ENCODE assay signal across 8 mouse cellular contexts in the genomic region with DNA sequence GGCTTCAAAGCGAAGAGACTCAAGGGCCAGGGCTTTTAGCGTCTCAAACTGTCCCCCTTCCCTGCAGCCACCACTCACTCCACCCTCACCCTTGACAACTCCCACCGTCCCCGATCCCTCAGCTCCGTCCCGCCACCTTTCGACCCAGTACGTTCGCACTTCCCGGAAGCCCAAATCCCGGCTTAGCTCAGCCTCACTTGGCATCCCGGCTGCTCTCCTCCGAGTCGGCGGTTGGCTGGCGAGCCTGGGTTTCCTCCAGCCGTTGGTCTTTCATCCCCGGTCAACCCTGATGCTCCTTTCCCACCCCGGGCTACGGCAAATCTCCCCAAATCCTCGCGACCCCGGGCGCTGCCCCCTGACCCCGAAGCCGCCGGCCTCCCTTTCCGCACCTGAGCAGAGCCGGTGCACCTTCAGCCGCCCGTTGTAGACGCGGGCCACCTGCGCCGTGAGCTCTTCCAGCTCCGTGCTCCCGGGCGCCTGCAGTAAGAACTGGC. TPM values are rescaled to one million over a fixed set of nuclear protein-coding genes. Genes with fewer than 3 reads are reported as not detected.
A peak's percentile ranks its signal among the peaks of the same experiment; 100 is the strongest.
DNase-seq lines count a peak whose midpoint lies in the region; ATAC-seq and TF ChIP-seq lines count a peak whose summit lies in the region.

No protein-coding gene starts in this region.

- H3K9ac ChIP-seq in forebrain, embryonic 16.5 days (replicated peaks; ENCODE audit: low read depth, low read length) = peak overlapping the region; percentile 84
- peak overlapping the region; percentile 90 for H3K9ac ChIP-seq in hindbrain, embryonic 13.5 days
- peak overlapping the region; percentile 64 for H3K9ac ChIP-seq in limb, embryonic 12.5 days (replicated peaks)
- peak overlapping the region; percentile 68 for H3K9ac ChIP-seq in stomach, embryonic 15.5 days

- H3K36me3 ChIP-seq in spleen, adult 2 months (ENCODE audit: control insufficient read depth, insufficient read depth, low read length) = peaks cover 3% of the 10 kb centered on the region
- H3K36me3 ChIP-seq in forebrain, embryonic 16.5 days (ENCODE audit: control insufficient read depth, insufficient read depth) = peaks cover 9% of the 10 kb centered on the region
- H3K36me3 ChIP-seq in hindbrain, embryonic 13.5 days = peaks cover 28% of the 10 kb centered on the region
- peaks cover 17% of the 10 kb centered on the region for H3K36me3 ChIP-seq in limb, embryonic 12.5 days
- peaks cover 28% of the 10 kb centered on the region for H3K36me3 ChIP-seq in midbrain, embryonic 10.5 days
- no peaks in the 10 kb centered on the region for H3K36me3 ChIP-seq in stomach, embryonic 15.5 days

- H3K27ac ChIP-seq in spleen, adult 2 months (ENCODE audit: insufficient read depth, low read length) = peak overlapping the region; percentile 66
- peak overlapping the region; percentile 33 for H3K27ac ChIP-seq in bone marrow macrophage, adult 2 months (ENCODE audit: insufficient read depth, low read depth, low read length)
- peak overlapping the region; percentile 85 for H3K27ac ChIP-seq in forebrain, embryonic 16.5 days (ENCODE audit: low read length)
- H3K27ac ChIP-seq in hindbrain, embryonic 13.5 days = peak overlapping the region; percentile 92
- peak overlapping the region; percentile 85 for H3K27ac ChIP-seq in limb, embryonic 12.5 days
- H3K27ac ChIP-seq in midbrain, embryonic 10.5 days (replicated peaks) = peak overlapping the region; percentile 93
- H3K27ac ChIP-seq in stomach, embryonic 15.5 days = peak overlapping the region; percentile 85

- no peak for DNase-seq in spleen, adult 2 months (ENCODE audit: low read depth in 1 of 2, low spot score in 2 of 2)
- no peak for DNase-seq in spleen, postnatal 10 days (ENCODE audit: low spot score in 2 of 2)
- peak; percentile 75 for DNase-seq in midbrain, embryonic 10.5 days (ENCODE audit: low spot score)

- TF ChIP-seq POLR2A in spleen, adult 2 months (IDR thresholded peaks at IDR 0.05; ENCODE audit: low read depth, low read length) = no peak
- TF ChIP-seq POLR2A in bone marrow macrophage, adult 2 months (IDR thresholded peaks at IDR 0.05; ENCODE audit: borderline replicate concordance, low read depth, low read length) = no peak

- no peaks in the 10 kb centered on the region; the same call in 1 of the 2 replicates for H3K4me1 ChIP-seq in spleen, adult 2 months (ENCODE audit: control insufficient read depth, insufficient read depth, insufficient read length)
- H3K4me1 ChIP-seq in bone marrow macrophage, adult 2 months (ENCODE audit: control insufficient read depth, insufficient read depth, low read length) = peaks cover 3% of the 10 kb centered on the region; the same call in 1 of the 2 replicates
- peaks cover 11% of the 10 kb centered on the region for H3K4me1 ChIP-seq in forebrain, embryonic 16.5 days (replicated peaks; ENCODE audit: control insufficient read depth, insufficient read depth, low read length)
- peaks cover 17% of the 10 kb centered on the region for H3K4me1 ChIP-seq in hindbrain, embryonic 13.5 days (replicated peaks)
- peaks cover 3% of the 10 kb centered on the region; the same call in 1 of the 2 replicates for H3K4me1 ChIP-seq in limb, embryonic 12.5 days (replicated peaks)
- H3K4me1 ChIP-seq in midbrain, embryonic 10.5 days = peaks cover 20% of the 10 kb centered on the region
- peaks cover 3% of the 10 kb centered on the region; the same call in 1 of the 2 replicates for H3K4me1 ChIP-seq in stomach, embryonic 15.5 days

- H3K4me2 ChIP-seq in forebrain, embryonic 16.5 days (ENCODE audit: low read length) = peak overlapping the region; percentile 83
- peak overlapping the region; percentile 83 for H3K4me2 ChIP-seq in hindbrain, embryonic 13.5 days
- H3K4me2 ChIP-seq in limb, embryonic 12.5 days = peak overlapping the region; percentile 77
- peak overlapping the region; percentile 81 for H3K4me2 ChIP-seq in stomach, embryonic 15.5 days

- H3K9me3 ChIP-seq in forebrain, embryonic 16.5 days (ENCODE audit: control insufficient read depth, low read length) = no peaks in the 10 kb centered on the region
- H3K9me3 ChIP-seq in hindbrain, embryonic 13.5 days = no peaks in the 10 kb centered on the region
- no peaks in the 10 kb centered on the region for H3K9me3 ChIP-seq in limb, embryonic 12.5 days
- H3K9me3 ChIP-seq in midbrain, embryonic 10.5 days (replicated peaks) = no peaks in the 10 kb centered on the region
- no peaks in the 10 kb centered on the region for H3K9me3 ChIP-seq in stomach, embryonic 15.5 days

- 1% methylated on average over 38 of the region's 38 CpGs for WGBS in spleen, adult 2 months
- WGBS in forebrain, embryonic 16.5 days = under 1% methylated on average over 38 of the region's 38 CpGs
- under 1% methylated on average over 38 of the region's 38 CpGs for WGBS in hindbrain, embryonic 13.5 days
- WGBS in limb, embryonic 12.5 days = 0% methylated on average over 38 of the region's 38 CpGs
- under 1% methylated on average over 38 of the region's 38 CpGs for WGBS in midbrain, embryonic 10.5 days
- WGBS in stomach, embryonic 15.5 days = under 1% methylated on average over 38 of the region's 38 CpGs

- peak overlapping the region; percentile 89 for H3K4me3 ChIP-seq in spleen, adult 2 months (ENCODE audit: extremely low read depth, insufficient read depth, insufficient read length)
- peak overlapping the region; percentile 93 for H3K4me3 ChIP-seq in bone marrow macrophage, adult 2 months (ENCODE audit: insufficient read depth, low read length)
- peak overlapping the region; percentile 83 for H3K4me3 ChIP-seq in forebrain, embryonic 16.5 days (replicated peaks; ENCODE audit: low read length)
- H3K4me3 ChIP-seq in hindbrain, embryonic 13.5 days = peak overlapping the region; percentile 88
- H3K4me3 ChIP-seq in limb, embryonic 12.5 days (replicated peaks) = peak overlapping the region; percentile 62
- H3K4me3 ChIP-seq in midbrain, embryonic 10.5 days = peak overlapping the region; percentile 86
- H3K4me3 ChIP-seq in stomach, embryonic 15.5 days (replicated peaks) = peak overlapping the region; percentile 79

- peak; percentile 64 for ATAC-seq in forebrain, embryonic 16.5 days
- ATAC-seq in hindbrain, embryonic 13.5 days (ENCODE audit: low FRiP score) = peak; percentile 54
- ATAC-seq in limb, embryonic 12.5 days (ENCODE audit: insufficient number of reproducible peaks, insufficient read depth, low FRiP score, low TSS enrichment, low read depth) = peak; percentile 82
- peak; percentile 64 for ATAC-seq in stomach, embryonic 15.5 days (ENCODE audit: insufficient read depth, low FRiP score, low read depth)

- no peak for TF ChIP-seq CTCF in spleen, adult 2 months (IDR thresholded peaks at IDR 0.05; ENCODE audit: extremely low read depth, insufficient read depth, insufficient read length, insufficient replicate concordance)
- no peak for TF ChIP-seq CTCF in bone marrow macrophage, adult 2 months (IDR thresholded peaks at IDR 0.05; ENCODE audit: low read depth, low read length)

- no peaks in the 10 kb centered on the region for H3K27me3 ChIP-seq in spleen, adult 2 months (ENCODE audit: control insufficient read depth, insufficient read depth, low read length)
- H3K27me3 ChIP-seq in forebrain, embryonic 16.5 days (replicated peaks; ENCODE audit: control insufficient read depth, insufficient read depth, low read length) = no peaks in the 10 kb centered on the region
- no peaks in the 10 kb centered on the region for H3K27me3 ChIP-seq in hindbrain, embryonic 13.5 days
- no peaks in the 10 kb centered on the region for H3K27me3 ChIP-seq in limb, embryonic 12.5 days
- H3K27me3 ChIP-seq in midbrain, embryonic 10.5 days (ENCODE audit: low read depth, poor library complexity, severe bottlenecking) = no peaks in the 10 kb centered on the region
- no peaks in the 10 kb centered on the region for H3K27me3 ChIP-seq in stomach, embryonic 15.5 days (replicated peaks)

RNA-seq across cellular contexts. Expression of a gene that starts 0.7 kb away (rescaled TPM):
- 10.7 and 11.7 TPM in 2 replicates for polyA plus RNA-seq in spleen, adult 2 months (2012; rRNA removed)
- polyA plus RNA-seq in bone marrow macrophage, adult 2 months (2012; ENCODE audit: insufficient read depth, insufficient read length, missing spikeins) = 7.1 and 9.4 TPM in 2 replicates
- polyA plus RNA-seq in forebrain, embryonic 16.5 days (2015; fragmentation: Nextera tagmentation; extraction: Ambion mirVana) = 57.7 and 59.5 TPM in 2 replicates
- 47.4 and 57.4 TPM in 2 replicates for polyA plus RNA-seq in hindbrain, embryonic 13.5 days (2015; fragmentation: Nextera tagmentation; extraction: Ambion mirVana)
- polyA plus RNA-seq in limb, embryonic 12.5 days (2016; fragmentation: Nextera tagmentation; extraction: Ambion mirVana) = 31.6 and 40.8 TPM in 2 replicates
- polyA plus RNA-seq in midbrain, embryonic 10.5 days (2016; fragmentation: Nextera tagmentation; extraction: Ambion mirVana) = 57.1 and 67.8 TPM in 2 replicates
- polyA plus RNA-seq in stomach, embryonic 15.5 days (2015; fragmentation: Nextera tagmentation; extraction: Ambion mirVana) = 40.1 and 42.7 TPM in 2 replicates

Comparison
In these comparisons a context has a peak if more than half of its experiments do, and no peak if none do; other contexts are left out.
1. H3K27ac ChIP-seq: peak in every context shown above with its lines; median percentile 93 in midbrain, embryonic 10.5 days; 92 in hindbrain, embryonic 13.5 days; 85 in forebrain, embryonic 16.5 days; 85 in limb, embryonic 12.5 days; 85 in stomach, embryonic 15.5 days; 66 in spleen, adult 2 months; 33 in bone marrow macrophage, adult 2 months.